Mouse (Mus musculus) spleen, adult 2 months (tissue): ENCODE measurements around the gene Ptprn2. TPM values are rescaled to one million over a fixed set of nuclear protein-coding genes. Genes with fewer than 3 reads are reported as not detected.

ENCODE experiments used
- DNase-seq, 2 experiments: peaks; one replicate each; pipeline versions ENCODE4 v3.0.0 to v3.0.0-alpha.2; 2012 to 2021; ENCODE audit warnings: low spot score in 2 of 2, low read depth in 1 of 2
- H3K27ac ChIP-seq: fragments of 200-500 bp; 2 replicates; pipeline ENCODE4 v1.5.1; 2012; ENCODE audit warnings: low read length, inconsistent platforms; ENCODE audit not compliant: insufficient read depth
- H3K27me3 ChIP-seq: fragments of 200-500 bp; 2 replicates; pipeline ENCODE4 v1.6.1; 2012; ENCODE audit warnings: mild to moderate bottlenecking, moderate library complexity, low read length, inconsistent platforms; ENCODE audit not compliant: control insufficient read depth, insufficient read depth
- H3K36me3 ChIP-seq: fragments of 200-500 bp; 2 replicates; pipeline ENCODE4 v1.6.1; 2012; ENCODE audit warnings: mild to moderate bottlenecking, low read length, inconsistent platforms; ENCODE audit not compliant: control insufficient read depth, insufficient read depth
- H3K4me1 ChIP-seq: fragments of 200-500 bp; 2 replicates; pipeline ENCODE4 v1.6.1; 2011; ENCODE audit warnings: inconsistent platforms; ENCODE audit not compliant: control insufficient read depth, insufficient read depth, insufficient read length
- H3K4me3 ChIP-seq: fragments of 200-500 bp; 2 replicates; pipeline ENCODE4 v1.5.1; 2011; ENCODE audit warnings: mild to moderate bottlenecking, inconsistent platforms; ENCODE audit not compliant: insufficient read depth, insufficient read length; ENCODE audit errors: extremely low read depth
- CTCF ChIP-seq: fragments of 200-500 bp; IDR thresholded peaks from 2 replicates; pipeline ENCODE4 v1.5.1; 2011; ENCODE audit warnings: mild to moderate bottlenecking, inconsistent platforms; ENCODE audit not compliant: insufficient read depth, insufficient read length, insufficient replicate concordance; ENCODE audit errors: extremely low read depth
- POLR2A ChIP-seq: fragments of 200-500 bp; IDR thresholded peaks from 2 replicates; pipeline ENCODE4 v1.6.1; 2011; ENCODE audit warnings: low read depth, low read length, inconsistent platforms
- WGBS: fragments of 180-500 bp; shearing (Covaris S2); methylation state at CpG from one replicate; pipeline ENCODE4 v1.1.7; 2018; 5-methylcytosine and 5-hydroxymethylcytosine counted together
- polyA plus RNA-seq: library from polyadenylated mRNA; depleted of rRNA; stranded (reverse); fragments of >200 nt; gene quantifications from 2 replicates; pipeline ENCODE4 v1.2.3, GENCODE M21; 2012

Ptprn2 gene
- polyA plus RNA-seq, 1 experiment: 0.96 TPM

DNA sequence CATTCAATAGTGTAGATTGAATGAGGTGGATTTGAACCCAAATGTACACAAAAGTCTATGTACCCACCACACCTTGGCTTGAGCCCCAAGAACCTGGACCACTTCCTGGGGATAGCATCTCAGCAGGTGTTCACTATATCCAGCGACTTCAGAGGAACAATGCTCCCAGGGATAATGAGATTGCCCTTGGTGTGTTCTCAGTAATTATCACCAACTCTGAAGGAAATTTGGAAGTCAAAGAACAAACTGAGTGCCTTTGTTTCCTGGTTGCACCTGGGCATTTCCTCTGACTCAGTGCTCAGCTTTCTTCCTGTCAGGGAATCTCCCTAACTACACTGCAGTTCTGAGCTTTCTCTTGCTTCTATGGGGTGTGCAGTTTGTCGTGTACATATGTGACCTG is 411.1 kb downstream of the Ptprn2 start:
- Histone ChIP-seq H3K4me3 (no peak overlapping the region), H3K27me3 (no peaks in the 10 kb centered on the region), H3K36me3 (no peaks in the 10 kb centered on the region), H3K27ac (no peak overlapping the region), H3K4me1 (no peaks in the 10 kb centered on the region)
- 49% methylated on average over 2 of the region's 2 CpGs for WGBS
- no peak for DNase-seq
- TF ChIP-seq CTCF (no peak), POLR2A (no peak)

DNA sequence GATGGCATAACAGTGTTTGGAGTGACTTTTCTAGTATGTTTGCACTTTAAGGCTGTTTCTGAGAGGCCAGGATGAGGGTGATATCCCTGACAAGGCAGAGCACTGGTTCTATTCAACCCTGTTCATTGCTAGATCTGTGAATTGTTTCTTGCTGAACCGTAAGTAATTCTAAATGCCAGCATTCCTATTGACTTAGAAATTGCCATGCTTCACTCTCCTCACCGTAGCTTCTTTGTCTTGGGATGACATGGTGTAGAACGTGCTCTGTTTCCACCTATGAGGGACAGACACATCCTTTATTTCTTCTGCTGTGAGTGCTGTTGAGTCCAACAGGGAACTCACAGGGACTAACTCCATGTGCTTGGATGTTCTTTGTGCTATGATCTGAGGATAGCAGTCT is 416.3 kb downstream of the Ptprn2 start:
- 85% methylated on average over 3 of the region's 3 CpGs for WGBS
- no peak for DNase-seq
- H3K4me3 ChIP-seq: no peak overlapping the region
- H3K27me3 ChIP-seq: no peaks in the 10 kb centered on the region
- TF ChIP-seq CTCF (no peak), POLR2A (no peak)
- no peaks in the 10 kb centered on the region for H3K36me3 ChIP-seq
- no peaks in the 10 kb centered on the region for H3K4me1 ChIP-seq
- no peak overlapping the region for H3K27ac ChIP-seq

GRCm38 (mm10) chr12:116907424-116907823 is 421.9 kb downstream of the Ptprn2 start:
- Histone ChIP-seq H3K36me3 (no peaks in the 10 kb centered on the region), H3K27me3 (no peaks in the 10 kb centered on the region), H3K4me3 (no peak overlapping the region), H3K27ac (no peak overlapping the region), H3K4me1 (no peaks in the 10 kb centered on the region)
- TF ChIP-seq POLR2A: no peak
- no peak for TF ChIP-seq CTCF
- no peak for DNase-seq
- WGBS: 67% methylated on average over 1 of the region's 1 CpGs

GRCm38 (mm10) chr12:116908668-116909067 is 423.1 kb downstream of the Ptprn2 start:
- Histone ChIP-seq H3K4me3 (no peak overlapping the region), H3K27me3 (no peaks in the 10 kb centered on the region), H3K36me3 (no peaks in the 10 kb centered on the region), H3K4me1 (no peaks in the 10 kb centered on the region), H3K27ac (no peak overlapping the region)
- TF ChIP-seq CTCF (no peak), POLR2A (no peak)
- WGBS: 71% methylated on average over 2 of the region's 2 CpGs
- DNase-seq: no peak

DNA sequence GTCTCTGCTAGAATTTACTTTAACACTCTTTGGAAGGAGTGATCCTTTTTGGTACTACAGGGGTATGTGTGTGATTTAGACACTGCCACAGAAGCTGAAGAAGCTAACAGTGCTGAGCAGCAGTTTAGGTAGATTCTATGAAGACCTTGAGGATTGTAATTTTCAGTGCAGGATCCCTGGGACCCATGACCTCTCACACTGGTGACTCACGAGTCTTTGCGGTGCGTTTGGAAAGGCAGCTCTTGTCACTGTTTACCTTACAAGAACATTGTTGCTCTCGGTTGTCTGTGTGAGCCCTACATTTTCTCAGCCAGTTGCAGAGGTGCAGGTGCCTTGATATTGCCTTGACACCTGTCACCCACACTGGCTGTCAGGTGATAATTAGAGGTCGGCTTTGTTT is 431.3 kb downstream of the Ptprn2 start:
- H3K4me1 ChIP-seq: no peaks in the 10 kb centered on the region
- no peak overlapping the region for H3K4me3 ChIP-seq
- H3K36me3 ChIP-seq: no peaks in the 10 kb centered on the region
- no peak overlapping the region for H3K27ac ChIP-seq
- TF ChIP-seq CTCF (no peak), POLR2A (no peak)
- WGBS: 84% methylated on average over 5 of the region's 5 CpGs
- DNase-seq: no peak
- no peaks in the 10 kb centered on the region for H3K27me3 ChIP-seq

GRCm38 (mm10) chr12:116919185-116919584 is 433.7 kb downstream of the Ptprn2 start:
- no peak overlapping the region for H3K27ac ChIP-seq
- H3K4me3 ChIP-seq: no peak overlapping the region
- no peaks in the 10 kb centered on the region for H3K4me1 ChIP-seq
- DNase-seq: no peak
- no peaks in the 10 kb centered on the region for H3K27me3 ChIP-seq
- H3K36me3 ChIP-seq: no peaks in the 10 kb centered on the region
- TF ChIP-seq CTCF: no peak
- no peak for TF ChIP-seq POLR2A
- WGBS: 71% methylated on average over 6 of the region's 6 CpGs

- Histone ChIP-seq H3K27ac (no peak overlapping the region), H3K4me1 (no peaks in the 10 kb centered on the region), H3K36me3 (no peaks in the 10 kb centered on the region), H3K4me3 (no peak overlapping the region), H3K27me3 (no peaks in the 10 kb centered on the region)
- 81% methylated on average over 22 of the region's 22 CpGs for WGBS
- DNase-seq: no peak
- TF ChIP-seq CTCF: no peak
- no peak for TF ChIP-seq POLR2A
Observed at GRCm38 (mm10) chr12:116919691-116920526, 434.4 kb downstream of the Ptprn2 start.
